Mouse (Mus musculus): ENCODE results near the gene Abcg1.

Abcg1 gene

DNA sequence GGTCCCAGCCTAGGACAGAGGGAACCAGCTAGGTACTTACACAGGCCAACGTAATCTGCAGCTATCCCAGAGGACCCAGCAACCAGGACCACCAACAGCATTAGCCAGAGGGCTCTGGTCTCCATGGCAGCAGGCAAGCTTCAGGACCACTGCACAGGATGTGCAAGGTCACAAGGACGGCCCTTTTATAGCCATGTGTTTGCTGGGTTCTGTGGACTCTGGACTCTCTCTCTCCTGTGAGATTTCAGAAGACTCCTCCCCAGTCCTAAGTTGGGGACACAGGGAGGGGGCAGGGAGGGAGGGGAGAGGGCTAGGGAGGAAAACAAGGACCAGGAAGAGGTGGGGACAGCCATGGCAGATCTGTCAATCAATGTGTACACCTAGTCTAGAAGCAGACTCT lies 72.0 kb downstream of the Abcg1 start, which contains the start of gene Tff3:
Tff3 (minus strand) TSS at position 195 of the 400 bp plus-strand sequence.
- DNase-seq (ENCODE audit: low spot score): no peak

DNA sequence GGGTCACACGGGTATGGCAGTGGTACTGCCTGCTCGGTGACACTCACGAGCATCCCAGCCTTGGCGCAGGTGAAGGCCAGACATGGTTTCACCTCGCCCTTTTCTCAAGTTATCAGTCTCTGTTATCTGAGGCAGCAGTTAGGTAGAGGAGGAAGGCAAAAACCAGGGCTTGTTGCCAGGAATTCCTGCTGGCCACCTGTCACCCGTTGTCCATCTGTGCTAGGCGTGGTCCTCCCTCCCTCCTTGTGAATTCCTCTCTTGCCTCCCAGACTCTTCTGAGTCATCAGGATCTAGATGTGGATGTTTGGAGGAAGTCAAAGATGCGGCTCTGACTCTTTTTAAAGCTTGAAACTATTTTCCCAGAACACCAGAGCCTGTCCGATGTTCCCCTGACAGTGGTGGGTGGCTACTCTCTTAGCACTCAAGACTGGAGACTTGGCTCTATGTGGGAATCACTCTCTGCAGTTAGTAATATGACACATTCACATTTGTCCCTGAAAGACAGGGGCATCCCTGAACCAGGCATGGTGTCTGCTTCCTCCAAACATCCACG lies 73.9 kb downstream of the Abcg1 start:
- no peak for DNase-seq (ENCODE audit: low spot score)

DNA sequence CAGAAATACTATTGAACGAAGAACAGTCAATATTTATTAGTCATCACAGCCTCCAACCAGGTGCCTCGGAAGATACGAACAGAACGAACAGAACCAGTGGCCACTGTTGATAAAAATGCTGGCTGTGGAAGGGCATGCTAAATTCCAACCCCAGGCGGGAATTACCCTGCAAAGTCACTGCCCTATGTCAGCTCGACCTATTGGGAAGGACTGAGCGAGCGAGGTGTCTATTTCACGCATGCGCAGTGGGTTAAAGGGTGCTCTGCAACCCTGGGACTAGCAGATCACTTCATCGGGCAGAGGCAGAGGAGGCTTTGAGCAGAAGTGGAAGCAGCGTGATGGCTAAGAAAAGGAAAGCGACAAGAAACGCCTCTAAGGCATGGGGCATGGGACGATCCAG lies 76.3 kb downstream of the Abcg1 start:
- no peak for DNase-seq (ENCODE audit: low spot score)

DNA sequence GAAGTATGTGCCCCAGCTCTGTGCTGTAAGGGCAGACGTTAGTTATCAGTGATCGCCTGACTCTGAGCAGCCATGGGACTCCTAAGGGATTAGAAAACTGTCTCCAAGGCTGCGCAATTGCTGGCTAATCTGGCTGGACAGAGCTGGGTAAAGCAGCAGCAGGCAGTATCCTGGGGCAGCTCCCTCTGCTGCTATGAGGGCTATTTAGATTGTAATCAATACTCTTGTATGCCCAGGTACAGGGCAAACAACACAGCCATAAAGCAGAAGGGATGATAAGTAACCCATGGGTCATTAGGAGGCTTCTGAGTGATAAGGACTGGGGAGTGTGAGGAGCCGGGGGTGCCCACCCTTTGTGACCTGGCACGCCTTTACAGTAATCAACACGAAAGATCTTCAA lies 77.4 kb downstream of the Abcg1 start:
- no peak for DNase-seq (ENCODE audit: low spot score)

DNA sequence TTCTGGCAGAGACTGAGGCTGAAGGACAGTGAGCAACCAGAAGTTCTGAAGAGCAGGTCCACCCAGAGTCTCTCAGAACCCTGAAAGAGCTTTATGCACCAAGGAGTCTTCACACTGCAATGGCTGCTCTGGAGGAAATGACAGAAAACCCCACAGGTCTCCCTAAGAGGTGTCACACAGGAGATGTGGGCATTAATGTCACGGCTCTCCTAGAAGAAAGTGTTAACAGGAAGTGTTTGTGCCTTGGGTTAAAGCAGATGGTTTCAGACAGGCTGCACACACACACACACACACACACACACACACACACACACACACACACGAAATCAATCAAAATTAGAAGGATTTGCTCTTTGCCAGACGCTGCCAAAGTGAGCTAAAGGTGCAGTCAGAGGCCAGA lies 78.8 kb downstream of the Abcg1 start:
- DNase-seq (ENCODE audit: low spot score): no peak

DNA sequence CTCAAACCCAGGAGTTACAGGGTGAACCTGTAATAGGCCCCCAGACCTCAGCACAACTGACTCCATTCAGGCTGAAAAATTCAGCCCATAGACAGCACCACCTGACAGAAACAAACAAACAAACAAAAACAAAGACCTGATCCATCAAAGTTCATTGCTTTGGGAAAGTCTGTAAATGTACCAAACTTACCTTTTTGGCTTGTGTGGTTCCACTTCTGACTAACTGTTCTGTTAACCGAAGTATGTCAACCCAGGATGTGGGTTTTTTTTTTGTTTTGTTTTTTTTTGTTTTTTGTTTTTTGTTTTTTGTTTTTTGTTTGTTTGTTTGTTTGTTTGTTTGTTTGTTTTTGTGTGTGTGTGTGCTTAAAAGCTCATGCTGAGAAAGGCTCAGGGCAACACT lies 79.3 kb downstream of the Abcg1 start:
- DNase-seq (ENCODE audit: low spot score): no peak

DNA sequence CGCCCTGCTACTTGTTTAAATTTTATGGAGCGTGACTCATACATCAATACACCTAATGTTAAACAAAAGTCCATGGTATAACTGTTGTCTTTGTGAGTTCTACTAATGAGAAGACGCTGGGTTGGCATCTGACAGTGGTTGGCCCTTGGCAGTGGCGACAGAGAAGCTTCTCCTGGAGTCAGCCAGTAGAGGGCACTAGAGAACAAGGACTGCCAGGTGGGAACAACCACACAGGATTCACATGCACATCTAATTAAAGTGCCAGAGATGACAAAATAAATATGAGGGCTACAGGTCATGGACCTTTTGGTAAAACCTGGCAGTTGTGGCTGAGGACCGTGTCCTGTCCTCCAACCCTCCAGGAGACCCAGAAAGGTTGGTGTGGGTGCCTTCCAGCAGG lies 80.9 kb downstream of the Abcg1 start:
- peak; percentile 65 for DNase-seq (ENCODE audit: low spot score)

DNA sequence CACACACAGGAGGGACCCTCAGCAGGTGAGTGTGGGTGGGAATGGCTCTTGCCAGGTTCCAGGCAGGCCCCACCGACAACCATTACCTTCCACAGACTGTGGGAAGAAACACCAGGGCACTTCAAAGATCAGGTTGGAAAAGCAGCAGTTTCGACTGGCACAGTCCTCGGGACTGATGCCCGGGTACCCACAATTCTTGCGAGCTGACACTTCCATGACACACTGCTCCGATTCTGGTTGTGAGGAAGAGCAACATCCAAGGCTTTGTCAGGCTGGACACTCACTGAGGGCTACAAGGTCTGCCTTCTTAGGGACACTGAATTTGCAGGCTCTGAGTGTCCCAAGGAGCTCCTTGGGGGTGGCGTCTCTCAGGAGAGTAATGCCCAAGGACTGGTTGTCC lies 84.6 kb downstream of the Abcg1 start:
- DNase-seq (ENCODE audit: low spot score): no peak

DNA sequence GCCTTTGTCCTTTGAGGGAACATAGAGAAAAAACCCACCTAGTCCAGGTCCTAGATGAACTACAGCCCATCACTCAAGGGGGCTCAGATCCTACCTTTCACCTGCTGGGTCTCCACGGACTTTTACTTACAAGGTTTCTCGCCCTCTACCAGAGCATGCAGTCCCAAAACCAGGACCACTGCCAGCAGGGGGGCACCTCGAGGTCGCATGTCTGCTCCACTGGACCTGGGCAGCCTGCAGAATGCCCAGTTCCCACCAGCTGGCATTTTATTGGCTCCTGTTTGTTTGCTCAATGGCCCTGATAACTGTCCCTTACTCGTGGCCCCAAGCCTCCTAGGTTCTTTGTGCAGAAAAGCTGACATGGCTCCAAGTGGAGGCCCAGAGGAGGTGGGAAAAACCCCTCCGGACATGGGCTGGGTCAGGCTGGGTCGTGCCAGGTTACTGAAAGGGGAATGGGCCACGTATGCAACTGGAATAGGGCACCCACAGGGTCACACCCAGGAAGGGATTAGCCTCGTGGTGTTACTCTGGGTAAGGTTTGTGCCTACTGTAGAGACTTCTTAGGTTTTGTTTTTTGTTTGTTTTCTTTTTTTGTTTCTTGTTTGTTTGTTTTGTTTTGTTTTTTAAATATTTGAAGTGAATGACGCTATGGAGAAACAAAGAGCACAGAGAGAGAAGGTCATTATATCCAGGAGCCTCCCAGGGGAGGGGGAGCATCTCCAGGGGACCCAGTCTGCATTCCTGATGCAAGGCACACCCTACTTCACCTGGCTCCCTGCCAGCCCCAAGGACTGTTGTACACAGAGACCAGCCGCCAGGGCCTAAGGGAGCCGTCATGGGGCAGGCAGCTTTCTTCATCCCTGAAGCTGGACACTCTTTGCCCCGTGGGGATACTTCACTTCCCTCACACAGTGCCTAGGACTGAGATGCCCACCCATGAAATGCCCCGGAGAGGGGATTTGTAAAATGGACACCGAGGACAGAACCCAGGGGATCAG lies 86.9 kb downstream of the Abcg1 start, which contains the start of gene Tff2:
Tff2 (minus strand) TSS at position 243 of the 998 bp plus-strand sequence.
- DNase-seq (ENCODE audit: low spot score): no peak

DNA sequence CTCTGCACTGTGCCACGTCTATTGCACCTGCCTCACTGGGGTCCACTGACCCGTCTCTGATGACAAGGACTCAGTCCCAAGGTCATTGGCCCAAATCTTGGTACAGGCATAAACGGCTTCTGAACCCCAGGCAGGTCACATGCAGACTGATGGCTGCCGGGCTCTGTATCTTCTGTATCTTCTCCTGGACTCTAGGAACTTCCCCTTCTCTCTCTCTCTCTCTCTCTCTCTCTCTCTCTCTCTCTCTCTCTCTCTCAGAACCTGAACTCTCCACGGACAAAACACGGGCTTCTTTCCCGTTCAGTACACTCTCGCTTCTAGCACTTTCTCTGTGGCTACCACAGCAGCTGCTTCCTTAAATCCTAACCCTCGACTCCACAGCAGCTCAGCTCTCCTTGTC lies 88.5 kb downstream of the Abcg1 start:
- DNase-seq (ENCODE audit: low spot score): no peak

DNA sequence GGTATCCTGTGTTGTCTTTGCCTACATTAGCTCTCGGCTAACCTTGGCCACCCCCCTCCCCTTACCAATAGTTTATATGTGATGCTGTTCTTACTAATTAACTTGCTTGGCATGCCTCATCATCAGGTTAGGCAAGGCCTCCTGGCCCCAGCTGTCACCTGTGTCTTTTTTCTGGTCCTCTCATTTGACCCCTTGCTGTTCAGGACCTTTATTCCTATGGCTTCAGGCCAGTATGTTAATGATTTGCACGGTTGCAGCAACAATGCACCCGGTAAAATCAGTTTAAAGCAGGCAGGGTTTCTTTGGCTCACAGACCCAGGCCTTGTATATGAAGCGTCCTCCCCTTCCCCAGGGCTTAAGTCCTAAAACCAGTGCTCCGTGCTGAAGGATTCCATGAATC lies 95.0 kb downstream of the Abcg1 start:
- no peak for DNase-seq (ENCODE audit: low spot score)

DNA sequence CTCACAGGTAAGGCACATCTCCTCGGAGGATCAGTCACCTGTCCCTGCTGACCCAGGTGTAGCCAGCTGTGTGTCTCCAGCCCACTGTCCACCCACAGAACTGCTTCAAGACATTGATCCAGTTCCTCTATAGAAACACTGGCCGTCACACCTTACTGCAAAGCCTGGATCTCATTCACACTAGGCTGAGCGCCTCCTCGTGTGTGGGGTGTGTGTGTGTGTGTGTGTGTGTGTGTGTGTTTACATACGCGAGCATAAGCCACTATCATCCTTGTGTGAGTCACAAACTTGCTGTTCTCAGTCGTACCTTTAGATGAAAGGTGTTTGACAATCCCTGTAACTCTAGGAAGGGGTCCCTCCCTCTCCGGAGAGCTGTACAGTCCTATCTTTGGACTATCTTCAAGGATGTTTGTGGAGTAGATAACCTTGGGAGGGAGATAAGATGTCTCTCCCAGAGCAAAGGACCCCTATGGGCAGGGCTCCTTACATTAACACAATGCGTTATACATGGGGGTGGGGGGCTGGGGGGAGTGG lies 95.6 kb downstream of the Abcg1 start:
- no peak for DNase-seq (ENCODE audit: low spot score)

DNA sequence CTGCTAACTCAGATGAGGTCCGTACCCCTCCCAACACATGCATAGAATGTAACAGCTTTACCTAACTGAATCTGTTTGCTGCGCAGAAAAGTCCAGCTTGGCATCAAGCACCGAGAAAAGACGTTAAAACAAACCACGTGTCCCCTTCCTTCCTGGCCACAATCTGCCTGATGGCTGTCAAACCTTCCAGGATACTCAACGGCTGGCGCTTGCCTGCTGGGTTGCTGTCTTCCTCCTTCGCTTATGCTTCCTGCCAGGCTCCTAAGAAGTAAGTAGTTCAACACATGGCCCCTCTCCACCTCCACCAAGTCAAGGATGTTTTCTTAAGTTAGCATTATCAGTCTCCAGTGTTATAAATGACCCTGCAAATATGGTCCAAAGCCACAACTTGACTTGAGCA lies 96.3 kb downstream of the Abcg1 start:
- DNase-seq (ENCODE audit: low spot score): no peak

DNA sequence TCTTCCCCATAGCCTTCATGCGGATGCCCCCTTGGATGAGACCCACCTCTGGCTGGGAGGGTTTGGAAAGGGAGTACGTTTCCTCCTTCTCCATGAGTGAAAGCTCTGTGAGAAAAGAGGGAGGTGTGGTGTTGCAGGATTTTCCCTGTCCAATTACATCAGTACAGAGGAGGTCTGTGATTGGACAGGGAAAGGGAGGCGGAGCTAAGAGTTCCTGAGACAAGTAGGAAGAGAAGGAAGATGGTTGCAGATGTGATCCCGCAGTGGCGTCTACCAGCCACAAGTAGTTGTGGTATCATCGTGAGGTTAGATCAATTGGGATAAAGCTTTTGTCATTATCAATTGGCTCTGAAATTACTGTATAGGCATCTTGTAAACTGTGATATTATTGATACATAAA lies 100.4 kb downstream of the Abcg1 start:
- no peak for DNase-seq (ENCODE audit: low spot score)

DNA sequence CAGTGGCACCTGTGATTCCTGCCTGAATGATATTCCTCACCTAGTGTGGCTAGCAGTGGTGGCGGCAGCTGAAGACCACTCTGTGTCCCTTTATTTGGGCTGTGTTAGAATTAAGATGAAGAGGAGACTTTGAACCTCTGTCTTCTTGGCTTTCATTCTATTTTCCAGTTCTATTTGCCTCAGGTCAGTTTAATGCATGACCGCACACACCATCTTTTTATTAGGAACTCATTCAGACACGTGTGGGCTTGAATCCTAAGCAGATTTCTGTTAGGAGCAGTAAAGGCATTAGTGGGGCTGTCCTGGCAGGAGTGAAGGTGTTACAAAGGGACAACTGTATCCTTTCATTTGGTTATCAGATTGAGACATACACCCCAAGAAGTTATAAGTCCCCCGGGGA lies 102.8 kb downstream of the Abcg1 start:
- no peak for DNase-seq (ENCODE audit: low spot score)

DNA sequence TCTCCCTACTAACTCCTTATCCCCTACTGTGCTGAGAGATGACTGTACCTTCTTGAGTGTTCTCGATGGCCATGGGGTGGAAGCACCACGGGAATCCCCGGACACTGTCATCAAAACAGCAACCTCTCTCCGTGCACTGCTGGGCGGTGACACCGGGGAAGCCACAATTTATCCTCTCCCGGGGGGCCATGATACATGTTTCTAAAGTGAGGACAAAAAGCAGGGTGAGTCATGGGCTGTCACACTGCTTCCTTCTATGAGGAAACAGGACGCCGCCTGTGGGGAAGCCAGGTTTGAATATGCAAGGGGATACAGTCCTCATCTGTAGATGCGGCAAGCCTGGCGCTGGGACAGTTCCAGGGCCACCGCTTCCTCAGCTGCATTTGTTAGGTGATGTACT lies 105.1 kb downstream of the Abcg1 start:
- no peak for DNase-seq (ENCODE audit: low spot score)

DNA sequence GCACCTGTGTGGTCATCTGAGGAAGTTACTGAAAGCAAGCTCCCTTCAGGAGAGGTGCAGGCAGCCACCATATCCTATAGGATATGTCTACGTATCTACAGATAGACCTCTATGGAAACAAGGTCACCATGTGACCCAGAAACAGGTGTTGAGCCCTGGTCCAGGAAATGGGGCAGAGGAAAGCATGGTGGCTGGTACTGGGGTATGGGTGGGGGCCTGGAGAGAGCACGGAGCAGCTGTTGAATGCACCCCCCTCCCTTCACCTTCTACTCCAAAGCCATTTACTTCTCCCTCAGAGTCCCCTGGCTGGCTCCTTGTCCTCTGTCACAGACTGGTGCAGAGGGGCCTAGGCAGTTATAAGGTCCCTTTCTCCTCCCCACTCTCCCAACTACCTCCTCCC lies 106.3 kb downstream of the Abcg1 start:
- no peak for DNase-seq (ENCODE audit: low spot score)

DNA sequence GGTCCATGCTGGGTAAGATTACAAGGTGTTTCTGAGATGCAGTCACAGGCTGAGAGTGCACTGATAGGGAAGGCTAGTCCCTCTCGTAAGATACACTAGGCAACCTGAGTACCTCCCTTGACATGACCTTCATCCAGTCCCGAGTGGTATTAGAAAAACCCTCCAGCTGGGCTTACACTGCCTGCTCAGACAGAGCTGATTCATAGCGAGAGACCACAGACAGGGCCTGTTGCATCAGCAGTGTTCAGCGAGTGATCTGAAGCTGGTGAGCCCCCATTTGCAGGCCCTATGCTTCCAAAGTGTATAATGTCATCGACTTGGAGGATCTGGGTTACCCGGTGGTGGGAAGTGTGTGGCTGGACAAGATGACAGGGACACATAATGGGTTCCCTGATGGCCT lies 107.7 kb downstream of the Abcg1 start, which contains the start of gene Tff1:
Tff1 (minus strand) TSS at position 151 of the 400 bp plus-strand sequence.
- no peak for DNase-seq (ENCODE audit: low spot score)
